ENCODE assay signal across 25 mouse cellular contexts in the genomic region with DNA sequence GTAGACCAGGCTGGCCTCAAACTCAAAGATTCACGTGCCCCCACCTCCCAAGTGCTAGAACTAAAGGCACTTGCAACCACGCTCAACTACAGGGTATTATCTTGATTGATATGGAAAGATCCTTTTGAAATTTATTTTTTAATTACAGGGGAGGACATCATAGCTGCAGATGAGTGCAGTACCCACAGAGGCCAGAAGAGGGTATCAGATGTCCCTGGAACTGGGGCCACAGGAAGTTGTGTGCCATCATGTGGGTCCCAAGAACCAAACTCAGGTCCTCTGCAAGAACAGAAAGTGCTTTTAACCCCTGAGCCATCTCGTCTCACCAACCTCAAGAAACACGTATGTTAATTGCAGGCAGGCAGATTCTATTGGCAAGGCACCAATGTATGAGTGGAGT. TPM values are rescaled to one million over a fixed set of nuclear protein-coding genes. Genes with fewer than 3 reads are reported as not detected.
DNase-seq lines count a peak whose midpoint lies in the region; ATAC-seq and TF ChIP-seq lines count a peak whose summit lies in the region.
"Had no signal": no experiment of that assay in that cellular context is flagged by ENCODE, and none has a peak within 500 bp of the region (broad histone marks: within the 10 kb centered on the region; RNA-seq: fewer than 3 reads in every experiment).

No protein-coding gene starts in this region.

- ATAC-seq in kidney, embryonic 15.5 days (replicated peaks; ENCODE audit: low FRiP score), result no peak
- no peak for ATAC-seq in lung, embryonic 14.5 days (ENCODE audit: insufficient read depth)
- 0 out of 2 replicates have a peak, but pooled peaks have one; percentile 37 for ATAC-seq in megakaryocyte-erythroid progenitor cell, adult 5-6 weeks (replicated peaks; ENCODE audit: low FRiP score, low TSS enrichment, poor library complexity, severe bottlenecking)
- no peak for ATAC-seq in frontal cortex, adult (ENCODE audit: low TSS enrichment)
- ATAC-seq: forebrain, embryonic 15.5 days; liver, embryonic 12.5 days had no signal

- H3K27me3 ChIP-seq in kidney, adult 2 months (replicated peaks; ENCODE audit: control insufficient read depth, insufficient read depth, low read length), result no peaks in the 10 kb centered on the region
- H3K27me3 ChIP-seq in kidney, embryonic 15.5 days, result peaks cover 7% of the 10 kb centered on the region; the same call in 1 of the 2 replicates
- no peaks in the 10 kb centered on the region for H3K27me3 ChIP-seq in lung, embryonic 14.5 days (ENCODE audit: insufficient read depth, low read length)
- peaks cover 10% of the 10 kb centered on the region; the same call in 1 of the 2 replicates for H3K27me3 ChIP-seq in E14TG2a.4 (ENCODE audit: insufficient read depth, low read length)
- H3K27me3 ChIP-seq: embryonic facial prominence, embryonic 13.5 days; forebrain, embryonic 15.5 days; liver, embryonic 12.5 days; lung, embryonic 15.5 days had no signal

- H3K9ac ChIP-seq in kidney, embryonic 15.5 days, result no peak overlapping the region
- no peak overlapping the region for H3K9ac ChIP-seq in lung, embryonic 14.5 days
- H3K9ac ChIP-seq: embryonic facial prominence, embryonic 13.5 days; forebrain, embryonic 15.5 days; hindbrain, embryonic 15.5 days; liver, embryonic 12.5 days; lung, embryonic 15.5 days; midbrain, embryonic 12.5 days had no signal

- H3K9me3 ChIP-seq in kidney, embryonic 15.5 days (replicated peaks), result no peaks in the 10 kb centered on the region
- no peaks in the 10 kb centered on the region for H3K9me3 ChIP-seq in lung, embryonic 14.5 days (ENCODE audit: low read depth, low read length)
- peaks cover 8% of the 10 kb centered on the region for H3K9me3 ChIP-seq in E14TG2a.4 (ENCODE audit: low read length)
- H3K9me3 ChIP-seq: embryonic facial prominence, embryonic 13.5 days; forebrain, embryonic 15.5 days; hindbrain, embryonic 15.5 days; liver, embryonic 12.5 days; lung, embryonic 15.5 days had no signal

- H3K4me3 ChIP-seq in kidney, adult 2 months (ENCODE audit: insufficient read depth, low read depth, low read length), result no peak overlapping the region
- no peak overlapping the region for H3K4me3 ChIP-seq in kidney, embryonic 15.5 days (replicated peaks)
- no peak overlapping the region for H3K4me3 ChIP-seq in lung, embryonic 14.5 days (ENCODE audit: low read depth, low read length)
- no peak overlapping the region for H3K4me3 ChIP-seq in E14TG2a.4 (replicated peaks; ENCODE audit: low read length)
- H3K4me3 ChIP-seq: embryonic facial prominence, embryonic 13.5 days; erythroblast, embryonic 14.5 days; forebrain, embryonic 15.5 days; hindbrain, embryonic 15.5 days; liver, embryonic 12.5 days; lung, embryonic 15.5 days; midbrain, embryonic 12.5 days had no signal

- H3K27ac ChIP-seq in kidney, adult 2 months (ENCODE audit: insufficient read depth, low read depth, low read length), result no peak overlapping the region
- no peak overlapping the region for H3K27ac ChIP-seq in kidney, embryonic 15.5 days
- no peak overlapping the region for H3K27ac ChIP-seq in lung, embryonic 14.5 days (ENCODE audit: low read depth)
- H3K27ac ChIP-seq: embryonic facial prominence, embryonic 13.5 days; forebrain, embryonic 15.5 days; hindbrain, embryonic 15.5 days; liver, embryonic 12.5 days; lung, embryonic 15.5 days; midbrain, embryonic 12.5 days had no signal

- H3K4me2 ChIP-seq in kidney, embryonic 15.5 days, result no peak overlapping the region
- no peak overlapping the region for H3K4me2 ChIP-seq in lung, embryonic 14.5 days
- H3K4me2 ChIP-seq: embryonic facial prominence, embryonic 13.5 days; forebrain, embryonic 15.5 days; heart, embryonic 11.5 days; hindbrain, embryonic 15.5 days; liver, embryonic 12.5 days; lung, embryonic 15.5 days; midbrain, embryonic 12.5 days had no signal

- no peak for DNase-seq in kidney, adult 2 months
- DNase-seq in lung, embryonic 14.5 days, result no peak
- no peak for DNase-seq in lung, postnatal 25 days (ENCODE audit: low spot score)
- no peak for DNase-seq in frontal cortex, postnatal 14 days (ENCODE audit: low spot score in 2 of 2)
- DNase-seq: adrenal gland, postnatal 10 days; cerebellum, adult 8-10 months; cerebellum, postnatal 36 days; embryo, embryonic 11 days; gastrocnemius, postnatal 14 days; heart, adult 11 months; kidney, adult 9 months; right cerebral cortex, postnatal 14 days; spleen, adult 18-20 months had no signal

- no peak for TF ChIP-seq POLR2A in kidney, adult 2 months (IDR thresholded peaks at IDR 0.05; ENCODE audit: low read depth, low read length)

- TF ChIP-seq CTCF in kidney, adult 2 months (conservative IDR thresholded peaks at IDR 0.05; ENCODE audit: insufficient read depth, insufficient read length, low read depth, low read length), result peak; percentile 21; the same call in 1 of the 2 replicates
- peak; percentile 42 for TF ChIP-seq CTCF in lung, embryonic 14.5 days (IDR thresholded peaks at IDR 0.05; ENCODE audit: low read depth)
- TF ChIP-seq CTCF in E14TG2a.4 (conservative IDR thresholded peaks at IDR 0.05; ENCODE audit: low read length), result peak; percentile 66

- H3K4me1 ChIP-seq in kidney, adult 2 months (ENCODE audit: control insufficient read depth, insufficient read depth, low read length), result no peaks in the 10 kb centered on the region
- H3K4me1 ChIP-seq in kidney, embryonic 15.5 days, result peaks cover 11% of the 10 kb centered on the region
- H3K4me1 ChIP-seq in lung, embryonic 14.5 days (ENCODE audit: insufficient read depth), result no peaks in the 10 kb centered on the region
- H3K4me1 ChIP-seq in E14TG2a.4 (replicated peaks; ENCODE audit: low read depth, low read length), result peaks cover 9% of the 10 kb centered on the region
- H3K4me1 ChIP-seq: embryonic facial prominence, embryonic 13.5 days; forebrain, embryonic 15.5 days; liver, embryonic 12.5 days; lung, embryonic 15.5 days had no signal

- no peaks in the 10 kb centered on the region for H3K36me3 ChIP-seq in kidney, adult 2 months (ENCODE audit: control insufficient read depth, insufficient read depth, low read length)
- no peaks in the 10 kb centered on the region for H3K36me3 ChIP-seq in kidney, embryonic 15.5 days
- no peaks in the 10 kb centered on the region for H3K36me3 ChIP-seq in lung, embryonic 14.5 days (ENCODE audit: insufficient read depth)
- no peaks in the 10 kb centered on the region for H3K36me3 ChIP-seq in E14TG2a.4 (ENCODE audit: insufficient read depth, low read length)
- H3K36me3 ChIP-seq: embryonic facial prominence, embryonic 13.5 days; forebrain, embryonic 15.5 days; hindbrain, embryonic 15.5 days; liver, embryonic 12.5 days; lung, embryonic 15.5 days; midbrain, embryonic 12.5 days had no signal

- 96% methylated on average over 4 of the region's 4 CpGs for WGBS in kidney, adult 2 months
- WGBS in kidney, embryonic 15.5 days, result 89% methylated on average over 4 of the region's 4 CpGs
- 77% methylated on average over 4 of the region's 4 CpGs for WGBS in lung, embryonic 14.5 days

RNA-seq across cellular contexts. Expression of gene Castor2, which starts 46.9 kb away (rescaled TPM):
- polyA plus RNA-seq in kidney, adult 2 months (2012; rRNA removed), result 27.5 and 39.3 TPM in 2 replicates
- 10.2 and 12.8 TPM in 2 replicates for polyA plus RNA-seq in kidney, embryonic 15.5 days (2015; fragmentation: Nextera tagmentation; extraction: Ambion mirVana)
- polyA plus RNA-seq in lung, embryonic 14.5 days (2014; fragmentation: Nextera tagmentation; extraction: Ambion mirVana), result 3.7 and 4.9 TPM in 2 replicates
- total RNA-seq in megakaryocyte-erythroid progenitor cell, adult 5-6 weeks (2014; fragmentation: Nextera tagmentation), result 0.31 and 7.3 TPM in 2 replicates
- total RNA-seq in megakaryocyte-erythroid progenitor cell, adult 5-6 weeks (2017), result 0.53 and 1.0 TPM in 2 replicates
